Mouse (Mus musculus): ENCODE results near the gene Vwc2l.

DNA sequence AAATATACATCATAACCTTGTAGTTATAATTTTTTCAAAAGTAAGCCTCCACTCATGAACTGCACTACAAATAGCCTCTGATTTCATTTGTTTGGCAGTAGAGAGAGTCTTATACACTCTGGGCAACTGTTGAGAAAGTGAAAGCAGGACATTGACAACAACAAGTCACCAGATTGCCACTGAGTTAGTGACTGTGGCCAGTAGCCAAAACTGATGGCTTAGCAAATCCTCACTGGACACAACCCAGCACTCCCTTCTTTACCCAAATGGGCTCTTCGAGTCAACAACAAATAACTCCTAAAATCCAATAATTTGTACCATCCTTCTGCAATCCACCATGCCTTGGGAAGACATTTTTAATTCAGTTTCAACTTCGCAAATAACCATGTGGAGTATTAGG lies 155.0 kb downstream of the Vwc2l start:
- TF ChIP-seq CTCF (IDR thresholded peaks at IDR 0.05; ENCODE audit: insufficient read depth, low read depth, low read length): no peak
- no peak for TF ChIP-seq POLR2A (IDR thresholded peaks at IDR 0.05; ENCODE audit: insufficient read depth, low read depth, low read length)

Data from olfactory bulb, adult 2 months (tissue).